Mouse (Mus musculus): ENCODE results near the gene Mobp.

DNA sequence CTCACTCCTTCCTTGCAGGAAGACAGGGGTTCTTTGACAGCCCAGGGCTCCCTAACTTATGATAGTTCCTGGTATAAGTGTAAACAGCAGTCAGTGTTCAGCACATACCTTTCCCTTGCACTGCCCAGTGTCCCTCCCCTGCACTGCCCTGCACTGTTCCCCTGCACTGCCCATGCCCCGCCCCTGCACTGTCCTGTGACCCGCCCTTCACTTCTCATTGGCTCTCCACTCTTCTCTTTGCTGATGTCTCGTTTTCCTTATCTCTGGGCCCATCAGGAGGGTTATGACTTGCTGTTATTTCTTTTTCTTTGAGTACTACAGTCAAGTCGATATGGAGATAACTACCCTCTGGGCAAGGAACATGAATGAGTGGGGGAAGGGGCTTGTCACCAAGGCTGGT is 8.5 kb downstream of the Mobp start:
- TF ChIP-seq CTCF (IDR thresholded peaks at IDR 0.05; ENCODE audit: control insufficient read depth, insufficient read depth, insufficient replicate concordance, low read depth, low read length) (no peak), POLR2A (IDR thresholded peaks at IDR 0.05; ENCODE audit: control insufficient read depth, low read depth, low read length) (no peak)

Measured in testis, adult 2 months (tissue).